Mouse (Mus musculus) neutrophil, adult 5-6 weeks (primary cell): ENCODE data around the gene Lrrc34. TPM values are rescaled to one million over a fixed set of nuclear protein-coding genes. Genes with fewer than 3 reads are reported as not detected.

ENCODE experiments used
- ATAC-seq: fragments of 151-379, 151-347 bp; 2 replicates; pipeline ENCODE4 v1.8.0; 2017; ENCODE audit warnings: mild to moderate bottlenecking, moderate TSS enrichment; ENCODE audit not compliant: insufficient number of reproducible peaks, poor library complexity, low FRiP score, severe bottlenecking; ENCODE audit errors: extremely low read depth
- total RNA-seq: library from RNA; stranded (forward); fragments of 200-1000 nt; gene quantifications from 2 replicates; pipeline ENCODE4 v1.2.3, GENCODE M21; 2017

Gene Lrrc34
- total RNA-seq, 1 experiment from 2014 or later: not detected

DNA sequence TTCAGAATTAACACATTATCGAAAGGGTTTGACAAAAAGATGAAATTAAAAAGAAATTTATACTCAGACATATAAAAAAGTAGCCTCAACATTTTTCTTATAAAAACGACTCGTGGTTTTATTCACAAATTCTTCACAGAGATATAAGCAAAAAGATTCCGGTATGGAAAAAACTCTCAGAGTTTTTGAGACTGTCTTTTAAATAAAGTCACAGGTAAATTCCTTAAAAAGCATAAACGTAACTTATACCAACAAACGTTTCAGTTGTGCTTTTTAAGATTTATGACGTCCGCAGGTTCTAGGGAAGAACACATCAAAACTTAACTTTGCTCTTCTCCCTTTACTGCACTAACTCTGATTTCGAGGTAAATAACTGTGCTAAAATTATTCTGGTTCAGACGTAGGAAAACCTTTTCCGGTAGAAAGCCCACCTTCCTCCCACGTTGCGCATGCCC lies 46.0 kb downstream of the Lrrc34 start:
- no peak for ATAC-seq

DNA sequence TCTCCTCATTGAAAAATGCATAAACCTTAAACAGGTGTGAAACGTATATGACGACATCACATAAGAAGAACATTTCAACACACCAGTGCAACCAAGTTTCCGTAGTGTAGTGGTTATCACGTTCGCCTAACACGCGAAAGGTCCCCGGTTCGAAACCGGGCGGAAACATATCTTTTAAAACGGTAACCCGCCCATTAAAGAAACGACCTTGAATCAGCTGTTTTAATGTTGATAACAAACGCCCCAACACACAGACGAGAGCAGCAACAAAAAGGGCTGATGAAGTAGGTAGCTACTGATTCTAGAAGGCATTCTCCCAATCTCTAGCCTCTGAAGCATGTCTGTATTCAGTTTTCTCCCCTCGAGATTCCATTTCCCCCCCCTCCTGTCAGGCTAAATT lies 46.5 kb downstream of the Lrrc34 start:
- ATAC-seq: peak; percentile 14; the same call in 1 of the 2 replicates

DNA sequence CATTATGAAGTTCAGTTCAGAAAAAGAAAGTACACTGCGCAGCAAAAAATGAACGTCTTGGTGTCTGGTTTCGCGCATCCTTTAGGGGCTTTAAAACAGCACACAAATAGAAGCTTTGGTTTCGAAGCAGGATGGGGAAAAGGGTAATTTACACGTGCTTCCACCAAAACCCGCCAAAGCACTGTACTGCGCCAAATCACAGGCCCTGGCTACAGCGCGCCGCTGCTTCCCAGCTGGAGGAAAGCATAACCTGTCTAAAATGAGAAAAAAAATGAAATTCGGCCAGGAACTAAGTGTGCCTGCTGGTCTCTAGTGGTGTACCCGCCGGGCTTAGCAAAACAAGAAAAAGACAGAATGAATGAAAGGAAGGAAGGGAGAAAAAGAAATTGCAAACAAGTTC lies 47.0 kb downstream of the Lrrc34 start:
- no peak for ATAC-seq

DNA sequence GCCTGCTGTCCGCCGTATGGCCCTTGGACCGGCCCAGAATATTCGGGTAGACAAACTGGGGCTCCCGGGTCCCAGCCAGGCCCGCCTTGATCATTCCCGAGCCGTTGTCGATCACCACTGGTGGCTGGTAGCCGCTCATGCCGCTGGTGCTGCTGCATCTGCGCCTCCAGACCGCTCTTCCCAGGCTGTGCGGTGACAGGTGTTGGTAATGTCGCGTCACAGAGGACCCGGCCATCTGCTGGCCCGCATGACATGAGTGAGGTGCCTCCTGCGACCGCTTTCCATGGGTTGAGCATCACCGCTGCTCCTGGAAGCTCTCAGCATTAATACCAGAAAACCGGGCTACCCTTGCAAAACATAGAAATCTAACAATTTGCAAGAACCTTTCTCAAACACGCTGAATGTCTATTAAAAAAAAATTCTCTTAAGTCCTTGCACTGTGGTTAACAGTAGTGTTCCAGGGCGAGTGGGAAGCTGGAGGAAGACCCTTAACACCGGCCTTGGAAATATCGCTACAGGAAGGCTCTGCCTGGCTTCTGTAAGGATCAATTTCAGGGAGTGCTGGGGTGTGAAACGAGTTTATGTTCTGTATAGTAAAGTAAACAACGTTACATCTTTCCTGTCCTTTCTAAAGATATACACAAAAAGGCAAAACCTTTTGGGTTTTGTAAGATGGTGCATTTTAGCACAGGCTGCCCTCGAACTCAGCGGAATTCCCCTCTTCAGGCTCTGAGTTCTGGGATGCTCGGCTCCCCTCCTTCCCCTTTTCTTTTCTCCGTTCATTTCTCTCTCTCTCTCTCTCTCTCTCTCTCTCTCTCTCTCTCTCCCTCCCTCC lies 47.7 kb downstream of the Lrrc34 start, which contains the start of gene Actrt3:
Gene Actrt3 (minus strand): TSS at position 229 of the 835 bp plus-strand sequence.
- no peak for ATAC-seq

DNA sequence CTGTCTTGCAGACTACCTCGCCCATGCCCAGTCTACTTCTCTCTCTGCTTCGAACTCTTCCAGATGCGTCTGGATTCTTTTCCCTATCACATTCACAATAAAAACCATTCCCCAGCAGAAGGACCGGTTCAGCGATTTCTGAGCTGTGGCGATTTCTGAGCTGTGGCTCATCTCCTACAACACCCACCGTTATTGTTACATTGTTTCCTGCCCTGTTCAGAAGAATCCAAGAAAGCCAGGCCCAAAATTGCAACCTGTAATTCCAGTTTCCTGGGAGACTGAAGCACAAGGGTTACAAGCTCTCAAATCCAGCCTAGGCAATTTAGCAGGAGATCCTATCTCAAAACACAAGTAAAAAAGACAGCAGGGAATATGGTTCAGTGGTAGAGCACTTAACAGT lies 50.4 kb downstream of the Lrrc34 start:
- no peak for ATAC-seq

DNA sequence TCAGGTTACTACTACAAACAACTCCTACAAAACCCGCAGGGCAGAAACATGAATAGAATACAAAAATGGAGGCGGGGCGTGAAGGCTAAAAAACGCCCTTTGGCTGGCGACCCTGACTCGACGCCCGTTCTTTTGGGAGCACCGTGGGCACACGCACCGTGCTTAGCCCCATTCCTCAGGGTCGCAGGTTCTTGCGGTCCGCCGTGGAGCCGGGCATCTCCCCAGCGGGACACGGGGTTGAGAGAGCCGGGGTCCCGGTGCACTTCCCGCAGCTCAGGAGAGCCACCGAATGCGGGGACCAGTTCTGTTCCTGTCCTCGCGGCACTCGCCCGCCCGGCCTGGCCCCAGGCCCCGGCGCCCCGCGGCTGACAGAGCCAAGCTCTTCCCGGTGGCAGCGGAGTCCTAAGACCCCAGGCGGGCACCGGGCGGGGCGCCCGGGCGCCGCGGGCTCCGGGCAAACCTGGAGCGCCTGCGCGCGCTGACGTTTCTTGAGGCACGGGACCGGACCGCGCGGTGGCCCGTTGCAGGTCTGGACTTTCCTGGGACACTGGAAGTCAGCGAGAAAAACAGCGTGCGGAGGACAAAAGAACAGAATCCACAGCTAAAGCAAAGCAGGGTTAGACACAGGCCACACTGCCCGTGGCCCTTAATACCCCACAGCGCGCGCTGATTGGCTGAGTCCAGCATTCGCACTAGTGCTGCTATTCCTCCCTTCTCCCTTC lies 52.4 kb downstream of the Lrrc34 start:
- no peak for ATAC-seq

DNA sequence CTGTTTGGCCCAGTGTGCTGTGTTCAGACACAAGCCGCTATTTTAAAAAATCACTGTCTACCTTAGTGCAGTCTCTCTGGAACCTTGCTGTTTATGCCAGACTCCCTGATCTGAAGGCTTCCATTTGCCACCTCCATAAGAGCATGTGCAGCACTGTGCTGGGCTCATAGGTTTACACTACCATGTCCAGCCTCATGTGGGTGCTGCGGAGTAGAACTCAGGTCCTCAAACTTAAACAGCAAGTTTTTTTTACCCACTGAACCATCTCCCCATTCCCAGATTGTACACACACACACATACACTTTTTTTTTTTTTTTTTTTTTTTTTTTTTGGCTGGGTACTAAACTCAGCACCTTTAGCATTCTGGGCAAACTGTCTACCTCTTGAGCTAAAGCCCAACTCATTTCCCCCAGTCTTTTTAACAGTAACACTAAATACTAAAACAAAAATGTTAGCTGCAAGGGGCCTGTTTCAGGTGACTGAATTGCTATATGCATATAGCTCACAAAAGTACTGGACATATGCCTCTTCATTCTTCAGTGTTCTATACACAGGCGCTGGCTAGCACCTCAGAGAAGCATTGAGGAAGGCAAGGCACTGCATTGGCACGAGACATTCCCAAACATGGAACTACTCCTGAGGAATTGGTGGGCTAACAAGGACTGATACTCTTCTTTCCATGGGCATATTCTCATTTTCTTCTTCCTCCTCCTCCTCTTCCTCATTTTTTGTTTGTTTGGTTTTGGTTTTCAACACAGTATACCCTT lies 53.8 kb downstream of the Lrrc34 start:
- ATAC-seq: peak; percentile 43; the same call in 1 of the 2 replicates

DNA sequence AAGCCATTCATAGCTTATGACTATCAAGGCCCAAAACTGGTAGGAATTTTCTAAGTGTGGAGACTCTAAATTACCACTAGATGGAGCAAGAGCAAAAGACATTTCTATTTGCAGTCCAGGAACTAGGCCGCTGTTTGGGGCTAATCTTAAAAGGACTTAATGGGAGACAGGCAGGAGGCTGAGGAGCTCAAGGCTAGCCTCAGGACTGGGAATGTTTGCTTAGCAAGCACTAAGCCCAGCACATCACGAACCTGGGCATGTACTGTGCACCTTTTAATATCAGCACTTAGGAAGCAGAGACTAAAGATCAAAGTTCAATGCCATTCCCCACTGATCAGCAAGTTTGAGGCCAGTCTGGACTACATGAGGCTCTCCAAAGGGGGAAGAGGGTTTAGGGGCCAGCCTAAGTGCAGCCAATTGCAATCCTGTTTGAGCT lies 55.2 kb downstream of the Lrrc34 start:
- peak; percentile 83 for ATAC-seq

DNA sequence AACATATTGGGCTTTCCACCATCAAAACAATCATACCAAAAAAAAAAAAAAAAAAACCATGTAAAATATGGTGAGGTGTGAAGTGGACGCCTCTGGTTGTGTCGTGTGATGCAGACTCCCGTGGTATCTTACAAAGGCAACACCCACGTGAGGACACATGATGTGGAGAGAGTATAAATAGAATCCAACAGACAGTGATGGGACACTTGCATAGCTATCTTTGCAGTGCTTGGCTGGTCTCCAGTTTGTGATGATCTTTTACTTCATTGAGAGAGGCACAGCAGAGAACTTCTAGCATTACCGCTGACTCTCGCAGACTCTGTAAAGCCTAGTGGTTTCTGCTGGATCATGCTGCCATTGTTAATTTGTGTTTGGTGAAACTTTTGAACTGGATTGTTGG lies 58.8 kb downstream of the Lrrc34 start:
- no peak for ATAC-seq

Other genes starting within 250 kb of the Lrrc34 start
- not detected in 2 replicates for gene Mecom, start 99.9 kb downstream of the Lrrc34 start, total RNA-seq
- 0.37 TPM in 1 of 2 replicates, not detected in the other for gene Actrt3, start 47.9 kb downstream of the Lrrc34 start, total RNA-seq
- gene Mynn, start 45.8 kb downstream of the Lrrc34 start, total RNA-seq: 45.3 and 69.8 TPM in 2 replicates
- not detected in 2 replicates for gene Lrriq4, start 3.4 kb downstream of the Lrrc34 start, total RNA-seq
- not detected in 2 replicates for gene Lrrc31, start 52.0 kb upstream of the Lrrc34 start, total RNA-seq
- gene Samd7, start 98.4 kb upstream of the Lrrc34 start, total RNA-seq: not detected in 2 replicates
- 92.5 and 95.0 TPM in 2 replicates for gene Sec62, start 145.0 kb upstream of the Lrrc34 start, total RNA-seq
- 2.7 and 4.8 TPM in 2 replicates for gene Gpr160, start 208.1 kb upstream of the Lrrc34 start, total RNA-seq